Mouse (Mus musculus) embryonic facial prominence, embryonic 15.5 days (tissue): Measurements from ENCODE around the gene Btbd11. TPM values are rescaled to one million over a fixed set of nuclear protein-coding genes. Genes with fewer than 3 reads are reported as not detected.

Source experiments
- ATAC-seq: fragments of 200-750 bp; cut with Nextera tagmentation; 2 replicates; pipeline ENCODE4 v1.8.0; 2017; ENCODE audit warnings: low read depth, moderate TSS enrichment; ENCODE audit not compliant: insufficient number of reproducible peaks, low FRiP score, low TSS enrichment
- H3K27ac ChIP-seq: fragments of 300-500 bp; sonication (generic); replicated peaks from 2 replicates; pipeline ENCODE4 v1.5.1; 2015; ENCODE audit warnings: mild to moderate bottlenecking, inconsistent platforms
- H3K27me3 ChIP-seq: fragments of 300-500 bp; sonication (generic); 2 replicates; pipeline ENCODE4 v1.6.1; 2015; ENCODE audit warnings: inconsistent platforms
- H3K36me3 ChIP-seq: fragments of 300-500 bp; sonication (generic); 2 replicates; pipeline ENCODE4 v1.6.1; 2015; ENCODE audit warnings: mild to moderate bottlenecking, inconsistent platforms
- H3K4me1 ChIP-seq: fragments of 300-500 bp; sonication (generic); 2 replicates; pipeline ENCODE4 v1.6.1; 2015; ENCODE audit warnings: inconsistent platforms
- H3K4me2 ChIP-seq: fragments of 300-500 bp; sonication (generic); replicated peaks from 2 replicates; pipeline ENCODE4 v1.6.1; 2015; ENCODE audit warnings: mild to moderate bottlenecking, inconsistent platforms
- H3K4me3 ChIP-seq: fragments of 300-500 bp; sonication (generic); replicated peaks from 2 replicates; pipeline ENCODE4 v1.5.1; 2015; ENCODE audit warnings: mild to moderate bottlenecking, inconsistent platforms
- H3K9ac ChIP-seq: fragments of 300-500 bp; sonication (generic); 2 replicates; pipeline ENCODE4 v1.6.1; 2015; ENCODE audit warnings: inconsistent platforms
- H3K9me3 ChIP-seq: fragments of 300-500 bp; sonication (generic); replicated peaks from 2 replicates; pipeline ENCODE4 v1.6.1; 2016; ENCODE audit warnings: inconsistent platforms
- WGBS: fragments of 180-500 bp; shearing (Covaris S2); methylation state at CpG from one replicate; pipeline ENCODE4 v1.1.7; 2015; 5-methylcytosine and 5-hydroxymethylcytosine counted together
- polyA plus RNA-seq: library from polyadenylated mRNA; unstranded; fragments of >200 nt; fragmentation: Nextera tagmentation; extraction: Ambion mirVana; gene quantifications from 2 replicates; pipeline ENCODE4 v1.2.1, GENCODE M21; 2015

The Btbd11 gene
- polyA plus RNA-seq, 1 experiment from 2014 or later, result 6.5 TPM

- 91% methylated on average over 14 of the region's 14 CpGs for WGBS
- Histone ChIP-seq H3K4me1 (no peaks in the 10 kb centered on the region), H3K27ac (no peak overlapping the region), H3K4me3 (no peak overlapping the region), H3K27me3 (no peaks in the 10 kb centered on the region), H3K9ac (no peak overlapping the region), H3K9me3 (no peaks in the 10 kb centered on the region), H3K4me2 (no peak overlapping the region), H3K36me3 (no peaks in the 10 kb centered on the region)
- ATAC-seq, result no peak
These were observed 174.8 kb downstream of the Btbd11 start for GRCm38 (mm10) chr10:85561418-85561817.

GRCm38 (mm10) chr10:85571456-85571855, 184.8 kb downstream of the Btbd11 start:
- Histone ChIP-seq H3K27me3 (no peaks in the 10 kb centered on the region), H3K4me2 (no peak overlapping the region), H3K27ac (no peak overlapping the region), H3K9ac (no peak overlapping the region), H3K36me3 (no peaks in the 10 kb centered on the region), H3K4me1 (no peaks in the 10 kb centered on the region), H3K4me3 (no peak overlapping the region), H3K9me3 (no peaks in the 10 kb centered on the region)
- no peak for ATAC-seq
- WGBS, result 83% methylated on average over 5 of the region's 5 CpGs

GRCm38 (mm10) chr10:85572571-85572970, 186.0 kb downstream of the Btbd11 start:
- Histone ChIP-seq H3K27me3 (no peaks in the 10 kb centered on the region), H3K9me3 (no peaks in the 10 kb centered on the region), H3K9ac (no peak overlapping the region), H3K36me3 (no peaks in the 10 kb centered on the region), H3K4me3 (no peak overlapping the region), H3K4me1 (no peaks in the 10 kb centered on the region), H3K27ac (no peak overlapping the region), H3K4me2 (no peak overlapping the region)
- no peak for ATAC-seq
- 87% methylated on average over 7 of the region's 7 CpGs for WGBS

GRCm38 (mm10) chr10:85577891-85578420, 191.3 kb downstream of the Btbd11 start:
- no peaks in the 10 kb centered on the region for H3K27me3 ChIP-seq
- peak overlapping the region; percentile 44; the same call in 1 of the 2 replicates for H3K27ac ChIP-seq
- H3K36me3 ChIP-seq, result no peaks in the 10 kb centered on the region
- no peak overlapping the region for H3K9ac ChIP-seq
- H3K4me1 ChIP-seq, result peaks cover 10% of the 10 kb centered on the region; the same call in 1 of the 2 replicates
- no peaks in the 10 kb centered on the region for H3K9me3 ChIP-seq
- H3K4me2 ChIP-seq, result no peak overlapping the region
- WGBS, result 58% methylated on average over 6 of the region's 6 CpGs
- ATAC-seq, result no peak; the same call in 1 of the 2 replicates
- H3K4me3 ChIP-seq, result no peak overlapping the region

GRCm38 (mm10) chr10:85578571-85579465, 192.2 kb downstream of the Btbd11 start:
- ATAC-seq, result no peak
- 0 out of 2 replicates have a peak overlapping the region, but pooled peaks have one; percentile 5 for H3K27ac ChIP-seq
- WGBS, result 44% methylated on average over 13 of the region's 13 CpGs
- H3K27me3 ChIP-seq, result no peaks in the 10 kb centered on the region
- H3K4me3 ChIP-seq, result no peak overlapping the region
- no peak overlapping the region for H3K9ac ChIP-seq
- peaks cover 10% of the 10 kb centered on the region; the same call in 1 of the 2 replicates for H3K4me1 ChIP-seq
- no peaks in the 10 kb centered on the region for H3K9me3 ChIP-seq
- H3K4me2 ChIP-seq, result no peak overlapping the region
- H3K36me3 ChIP-seq, result no peaks in the 10 kb centered on the region

- WGBS, result 82% methylated on average over 3 of the region's 3 CpGs
- Histone ChIP-seq H3K27me3 (no peaks in the 10 kb centered on the region), H3K4me2 (no peak overlapping the region), H3K36me3 (no peaks in the 10 kb centered on the region), H3K4me3 (no peak overlapping the region), H3K27ac (no peak overlapping the region), H3K9ac (no peak overlapping the region), H3K9me3 (no peaks in the 10 kb centered on the region), H3K4me1 (no peaks in the 10 kb centered on the region; the same call in 1 of the 2 replicates)
- ATAC-seq, result no peak
These were observed 201.1 kb downstream of the Btbd11 start for GRCm38 (mm10) chr10:85587758-85588157.

GRCm38 (mm10) chr10:85590043-85590442, 203.4 kb downstream of the Btbd11 start:
- Histone ChIP-seq H3K4me3 (no peak overlapping the region), H3K27ac (no peak overlapping the region), H3K9ac (no peak overlapping the region), H3K9me3 (no peaks in the 10 kb centered on the region), H3K36me3 (no peaks in the 10 kb centered on the region), H3K4me2 (no peak overlapping the region), H3K27me3 (no peaks in the 10 kb centered on the region), H3K4me1 (no peaks in the 10 kb centered on the region; the same call in 1 of the 2 replicates)
- 91% methylated on average over 2 of the region's 2 CpGs for WGBS
- no peak for ATAC-seq

GRCm38 (mm10) chr10:85591296-85591695, 204.7 kb downstream of the Btbd11 start:
- Histone ChIP-seq H3K9me3 (no peaks in the 10 kb centered on the region), H3K27ac (no peak overlapping the region), H3K36me3 (no peaks in the 10 kb centered on the region), H3K4me2 (no peak overlapping the region), H3K4me3 (no peak overlapping the region), H3K4me1 (no peaks in the 10 kb centered on the region; the same call in 1 of the 2 replicates), H3K27me3 (no peaks in the 10 kb centered on the region), H3K9ac (no peak overlapping the region)
- no peak for ATAC-seq
- 80% methylated on average over 2 of the region's 2 CpGs for WGBS

GRCm38 (mm10) chr10:85591986-85592385, 205.4 kb downstream of the Btbd11 start:
- Histone ChIP-seq H3K27me3 (no peaks in the 10 kb centered on the region), H3K4me3 (no peak overlapping the region), H3K4me1 (no peaks in the 10 kb centered on the region; the same call in 1 of the 2 replicates), H3K27ac (no peak overlapping the region), H3K9ac (no peak overlapping the region), H3K9me3 (no peaks in the 10 kb centered on the region), H3K4me2 (no peak overlapping the region), H3K36me3 (no peaks in the 10 kb centered on the region)
- WGBS, result 43% methylated on average over 6 of the region's 6 CpGs
- ATAC-seq, result no peak

- no peak overlapping the region for H3K4me3 ChIP-seq
- H3K9ac ChIP-seq, result no peak overlapping the region
- H3K27ac ChIP-seq, result no peak overlapping the region
- no peaks in the 10 kb centered on the region for H3K36me3 ChIP-seq
- H3K4me1 ChIP-seq, result peaks cover 11% of the 10 kb centered on the region
- 82% methylated on average over 5 of the region's 5 CpGs for WGBS
- H3K27me3 ChIP-seq, result no peaks in the 10 kb centered on the region
- no peak for ATAC-seq
- H3K9me3 ChIP-seq, result no peaks in the 10 kb centered on the region
- H3K4me2 ChIP-seq, result no peak overlapping the region
These were observed 209.7 kb downstream of the Btbd11 start for GRCm38 (mm10) chr10:85596301-85596700.

GRCm38 (mm10) chr10:85598093-85598599, 211.5 kb downstream of the Btbd11 start:
- Histone ChIP-seq H3K9me3 (no peaks in the 10 kb centered on the region), H3K4me1 (peaks cover 11% of the 10 kb centered on the region), H3K27ac (no peak overlapping the region), H3K36me3 (no peaks in the 10 kb centered on the region), H3K4me3 (peak overlapping the region; percentile 48), H3K27me3 (no peaks in the 10 kb centered on the region), H3K9ac (no peak overlapping the region; the same call in 1 of the 2 replicates), H3K4me2 (peak overlapping the region; percentile 90)
- 36% methylated on average over 9 of the region's 9 CpGs for WGBS
- ATAC-seq, result peak; percentile 4; the same call in 1 of the 2 replicates
